Mouse (Mus musculus) cerebellum, adult 11 months (tissue): Measurements from ENCODE around the gene Dchs1.
A peak's percentile ranks its signal among the peaks of the same experiment; 100 is the strongest.
"Not testable (repeated sequence)": the region's sequence is repeated elsewhere in the genome, so short reads cannot be mapped to it uniquely, and the experiment has no call there.

Experiments
- DNase-seq: peaks from one replicate; pipeline ENCODE4 v3.0.0; 2022

Gene Dchs1

GRCm38 (mm10) chr7:105740851-105741250 lies 46.6 kb downstream of the Dchs1 start:
- no peak for DNase-seq

- DNase-seq: no peak
Observed at GRCm38 (mm10) chr7:105740089-105740795, 47.2 kb downstream of the Dchs1 start.

- no peak for DNase-seq
Observed at GRCm38 (mm10) chr7:105738948-105739347, 48.5 kb downstream of the Dchs1 start.

- DNase-seq: no peak
Observed at GRCm38 (mm10) chr7:105738286-105738685, 49.2 kb downstream of the Dchs1 start.

- DNase-seq: no peak
Observed at GRCm38 (mm10) chr7:105737648-105738047, 49.8 kb downstream of the Dchs1 start.

GRCm38 (mm10) chr7:105736911-105737521 lies 50.4 kb downstream of the Dchs1 start, which contains the start of gene Rrp8:
Rrp8 (minus strand) TSS chr7:105737385.
- DNase-seq: peak; percentile 42

GRCm38 (mm10) chr7:105736264-105736901 lies 51.1 kb downstream of the Dchs1 start, which contains the start of gene Ilk:
Ilk (plus strand) TSS chr7:105736592.
- DNase-seq: peak; percentile 91

GRCm38 (mm10) chr7:105735464-105735863 lies 52.0 kb downstream of the Dchs1 start:
- not testable (repeated sequence) for DNase-seq

GRCm38 (mm10) chr7:105734826-105735225 lies 52.6 kb downstream of the Dchs1 start:
- DNase-seq: no peak

- no peak for DNase-seq
Observed at GRCm38 (mm10) chr7:105733836-105734235, 53.6 kb downstream of the Dchs1 start.

- DNase-seq: no peak
Observed at GRCm38 (mm10) chr7:105728701-105729428, 58.6 kb downstream of the Dchs1 start.

GRCm38 (mm10) chr7:105726980-105727325 lies 60.5 kb downstream of the Dchs1 start:
- no peak for DNase-seq

- peak; percentile 54 for DNase-seq
Observed at GRCm38 (mm10) chr7:105726144-105726979, 61.1 kb downstream of the Dchs1 start.

GRCm38 (mm10) chr7:105721916-105722315 lies 65.5 kb downstream of the Dchs1 start:
- DNase-seq: no peak

- no peak for DNase-seq
Observed at GRCm38 (mm10) chr7:105715366-105715765, 72.1 kb downstream of the Dchs1 start.

- DNase-seq: no peak
Observed at GRCm38 (mm10) chr7:105708733-105709132, 78.7 kb downstream of the Dchs1 start.

GRCm38 (mm10) chr7:105703816-105704215 lies 83.6 kb downstream of the Dchs1 start:
- peak; percentile 28 for DNase-seq

GRCm38 (mm10) chr7:105703184-105703583 lies 84.3 kb downstream of the Dchs1 start:
- DNase-seq: no peak
